Mouse (Mus musculus) brain, embryonic 14.5 days (tissue): ENCODE results near the gene Gabrb1. TPM values are rescaled to one million over a fixed set of nuclear protein-coding genes. Genes with fewer than 3 reads are reported as not detected.

Source experiments
- DNase-seq: peaks from one replicate; pipeline ENCODE4 v3.0.0-alpha.2; 2011; ENCODE audit warnings: low read depth
- CTCF ChIP-seq: fragments of 200-500 bp; IDR thresholded peaks from 2 replicates; pipeline ENCODE4 v1.5.1; 2012; ENCODE audit warnings: inconsistent platforms, mild to moderate bottlenecking, moderate library complexity, borderline replicate concordance; ENCODE audit not compliant: insufficient read depth, insufficient read length; ENCODE audit errors: extremely low read depth
- POLR2A ChIP-seq: fragments of 200-500 bp; IDR thresholded peaks from 2 replicates; pipeline ENCODE4 v1.6.1; 2012; ENCODE audit warnings: mild to moderate bottlenecking, inconsistent platforms, borderline replicate concordance; ENCODE audit not compliant: poor library complexity, insufficient read depth, insufficient read length, severe bottlenecking; ENCODE audit errors: extremely low read depth
- polyA plus RNA-seq: library from polyadenylated mRNA; depleted of rRNA; stranded (reverse); fragments of >200 nt; gene quantifications from 2 replicates; pipeline ENCODE4 v1.2.3, GENCODE M21; 2012

The Gabrb1 gene
- polyA plus RNA-seq, 1 experiment = 4.3 TPM

DNA sequence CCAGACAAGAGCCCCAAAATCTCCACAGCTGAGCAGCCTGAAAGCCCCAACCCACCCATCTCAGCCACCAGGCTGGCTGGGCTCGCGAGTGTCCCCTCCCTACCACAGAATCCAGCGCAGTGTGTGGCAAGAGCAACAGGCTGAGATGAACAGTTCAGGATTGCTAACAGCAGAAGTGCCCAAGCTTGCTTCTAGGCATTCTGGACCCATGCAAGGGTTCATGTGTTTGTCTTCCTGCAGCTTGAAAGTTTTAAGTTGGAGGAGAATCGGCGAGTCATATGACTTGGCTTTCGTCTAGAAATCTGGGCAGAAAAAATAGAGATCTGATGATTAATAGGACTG lies 43.3 kb downstream of the Gabrb1 start:
- DNase-seq = no peak
- no peak for TF ChIP-seq POLR2A
- TF ChIP-seq CTCF = no peak

GRCm38 (mm10) chr5:71732931-71733792 lies 75.2 kb downstream of the Gabrb1 start:
- peak; percentile 80 for DNase-seq
- TF ChIP-seq POLR2A (no peak), CTCF (no peak)

DNA sequence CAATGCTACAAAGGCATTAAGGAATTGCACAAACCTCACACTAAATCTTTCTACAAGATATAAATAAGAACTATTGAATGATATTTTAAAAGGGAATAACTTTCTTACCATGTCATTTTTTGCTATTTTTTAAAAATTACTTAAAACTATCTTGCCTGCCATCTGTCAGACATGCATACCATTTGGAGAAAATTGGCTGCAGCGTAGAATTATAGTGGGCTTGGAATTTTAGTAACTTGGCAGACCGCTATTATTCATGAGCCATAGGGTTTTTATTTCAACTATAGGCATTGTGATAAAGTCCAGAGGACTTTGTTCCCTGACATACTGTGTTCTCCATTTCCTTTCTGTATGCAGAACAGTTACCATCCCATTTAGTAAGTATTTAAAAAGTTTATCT lies 89.5 kb downstream of the Gabrb1 start:
- DNase-seq = no peak
- TF ChIP-seq CTCF = no peak
- TF ChIP-seq POLR2A = no peak

GRCm38 (mm10) chr5:71753966-71754365 lies 96.1 kb downstream of the Gabrb1 start:
- DNase-seq = no peak
- TF ChIP-seq POLR2A (no peak), CTCF (no peak)

DNA sequence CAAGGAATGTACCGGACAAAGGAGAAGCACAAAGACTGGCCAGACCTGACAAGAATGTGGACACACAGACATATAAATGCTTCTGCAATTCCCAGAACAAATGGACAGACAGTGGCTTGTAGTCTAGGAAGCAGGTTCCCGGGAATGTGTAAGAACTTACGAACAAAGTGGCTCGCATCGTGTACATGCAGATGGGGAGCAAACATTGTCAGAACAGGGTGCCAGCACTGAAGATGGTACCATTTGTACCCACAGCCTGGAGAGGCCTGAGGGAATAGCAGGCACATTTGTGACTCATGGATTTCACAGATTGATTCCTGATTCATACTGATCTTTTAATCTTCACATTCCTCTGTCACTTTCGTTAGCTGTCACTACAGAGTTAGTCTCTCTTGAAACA lies 103.2 kb downstream of the Gabrb1 start:
- TF ChIP-seq CTCF (no peak), POLR2A (no peak)
- DNase-seq = no peak

DNA sequence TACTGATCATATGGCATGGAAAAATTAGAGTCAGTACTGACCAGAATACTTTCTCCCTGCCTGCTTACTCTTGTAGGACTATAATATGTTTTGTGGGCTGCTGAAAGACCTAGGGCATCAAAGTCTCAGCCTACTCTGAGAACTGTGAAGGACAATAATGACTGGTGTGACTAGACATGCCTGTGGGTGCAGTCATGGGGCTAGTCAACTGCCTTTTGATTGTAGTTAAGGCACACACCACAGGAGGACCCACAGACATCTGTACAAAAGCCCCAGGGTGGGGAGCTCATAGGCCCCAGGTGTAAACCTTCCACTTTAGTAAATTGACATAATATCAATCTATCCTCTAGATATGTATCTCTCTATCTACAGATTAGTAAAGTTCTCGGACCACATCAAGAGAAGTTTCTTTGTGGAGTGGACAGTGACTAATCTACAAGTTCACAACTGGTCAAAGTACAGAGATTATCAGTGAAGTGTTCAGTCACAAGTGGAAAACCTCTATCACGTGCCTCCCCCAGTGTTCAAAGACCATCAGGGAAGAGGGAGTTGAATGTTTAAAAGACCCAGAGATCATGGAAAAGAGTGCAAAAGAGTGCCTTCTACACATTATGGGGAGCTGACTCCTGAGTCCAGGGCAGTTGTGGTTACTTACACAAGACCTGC lies 123.7 kb downstream of the Gabrb1 start:
- no peak for DNase-seq
- TF ChIP-seq CTCF (no peak), POLR2A (no peak)

DNA sequence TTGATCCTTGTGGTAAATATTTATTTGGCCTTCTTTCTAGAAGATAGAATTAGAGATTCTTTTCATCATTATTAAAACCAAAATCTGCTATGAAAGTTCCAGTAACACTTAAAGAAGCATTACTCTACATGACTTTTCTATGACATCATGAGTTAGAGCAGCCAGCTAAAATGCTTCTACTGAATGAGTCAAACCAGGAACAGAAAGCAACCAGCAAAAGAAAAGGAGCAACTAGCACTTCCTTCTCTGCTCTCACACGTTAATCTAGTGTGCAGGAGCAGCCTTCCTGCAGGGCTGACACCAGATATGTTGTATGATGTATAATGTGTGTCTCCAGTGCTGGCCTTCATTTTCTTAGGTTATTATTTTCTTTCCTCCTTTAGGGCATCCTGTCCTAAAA lies 164.9 kb downstream of the Gabrb1 start:
- TF ChIP-seq POLR2A (no peak), CTCF (no peak)

DNA sequence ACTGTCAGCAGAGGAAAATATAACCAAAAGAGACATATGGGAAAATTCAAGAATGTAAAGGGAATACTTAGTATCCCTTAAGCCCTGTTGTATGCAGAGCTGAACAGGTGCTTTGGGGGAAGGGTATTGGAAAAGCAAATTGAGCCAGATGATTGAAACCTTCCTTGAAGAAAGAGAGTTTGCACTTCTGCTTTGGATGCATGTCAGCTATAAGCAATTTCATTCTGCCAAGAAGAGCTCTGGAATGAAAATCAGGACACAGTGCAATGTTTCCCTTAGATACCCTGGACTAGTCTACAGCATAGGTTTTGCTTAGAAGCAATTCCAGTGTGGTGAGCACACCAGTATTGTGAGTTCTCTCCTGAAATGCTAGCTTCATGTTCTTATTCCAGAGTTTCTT lies 170.4 kb downstream of the Gabrb1 start:
- TF ChIP-seq CTCF (no peak), POLR2A (no peak)
- DNase-seq = peak; percentile 53

More for the DNA sequence above, 164.9 kb downstream of the Gabrb1 start:
- no peak for DNase-seq

GRCm38 (mm10) chr5:71828996-71829395 lies 171.1 kb downstream of the Gabrb1 start:
- peak; percentile 58 for DNase-seq
- TF ChIP-seq CTCF (no peak), POLR2A (no peak)

DNA sequence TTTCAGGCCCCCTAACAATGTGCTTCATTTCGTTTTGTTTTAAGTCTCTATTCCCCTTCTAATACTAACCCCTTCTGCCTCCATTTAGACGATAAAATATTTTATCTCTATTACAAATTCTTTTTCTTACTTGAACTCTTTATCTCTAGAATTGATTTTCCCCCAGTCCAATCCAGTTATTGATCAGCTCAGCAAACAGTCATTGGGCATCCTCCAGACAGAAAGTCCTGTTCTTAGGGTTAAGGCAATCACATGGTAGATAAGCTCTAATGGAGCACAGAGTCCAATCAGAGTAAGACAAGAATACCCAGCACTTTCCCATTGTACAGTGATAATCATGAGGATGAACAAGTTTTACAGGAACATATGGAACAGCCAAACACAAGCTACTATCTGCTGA lies 172.4 kb downstream of the Gabrb1 start:
- TF ChIP-seq CTCF = no peak
- no peak for TF ChIP-seq POLR2A
- no peak for DNase-seq

GRCm38 (mm10) chr5:71842241-71842640 lies 184.3 kb downstream of the Gabrb1 start:
- TF ChIP-seq POLR2A (no peak), CTCF (no peak)
- DNase-seq = peak; percentile 21

DNA sequence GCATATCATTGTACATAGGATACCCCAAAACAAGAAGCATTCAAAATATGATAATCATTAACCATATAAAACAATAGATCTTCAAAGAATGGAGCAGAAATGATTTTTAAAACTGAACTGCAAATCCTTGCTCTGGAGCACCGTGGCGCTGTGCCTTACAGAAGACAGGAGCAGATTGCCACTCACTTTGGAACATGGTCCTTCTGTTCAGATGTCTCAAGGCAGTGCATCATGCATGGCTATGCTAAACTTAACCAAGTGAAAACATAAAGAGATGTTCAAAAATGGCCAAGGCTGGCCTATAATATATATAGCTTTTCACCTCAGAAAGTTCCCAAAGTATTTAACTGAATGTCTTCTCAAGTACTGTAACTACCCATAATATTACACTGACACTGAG lies 240.3 kb downstream of the Gabrb1 start:
- DNase-seq = no peak
- TF ChIP-seq POLR2A (no peak), CTCF (no peak)

DNA sequence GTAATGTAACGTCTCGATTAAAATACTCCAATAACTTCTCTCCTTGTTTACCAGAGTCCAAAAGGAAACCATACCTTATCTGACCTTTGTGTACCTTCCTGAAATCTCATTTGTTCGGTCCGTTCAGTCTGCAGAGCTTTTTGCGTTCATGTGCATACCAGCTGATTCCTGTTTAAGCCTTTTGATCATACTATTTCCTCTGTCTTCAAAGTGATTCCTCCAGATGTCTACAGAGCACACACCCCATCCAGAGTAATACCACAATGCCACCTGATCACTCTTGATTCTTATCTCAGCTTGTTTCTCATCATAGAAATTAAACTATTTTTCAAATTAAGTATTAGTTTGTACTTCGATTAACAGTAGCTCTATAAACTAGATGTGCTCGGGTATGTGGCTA lies 245.5 kb downstream of the Gabrb1 start:
- no peak for DNase-seq
- TF ChIP-seq CTCF (no peak), POLR2A (no peak)

DNA sequence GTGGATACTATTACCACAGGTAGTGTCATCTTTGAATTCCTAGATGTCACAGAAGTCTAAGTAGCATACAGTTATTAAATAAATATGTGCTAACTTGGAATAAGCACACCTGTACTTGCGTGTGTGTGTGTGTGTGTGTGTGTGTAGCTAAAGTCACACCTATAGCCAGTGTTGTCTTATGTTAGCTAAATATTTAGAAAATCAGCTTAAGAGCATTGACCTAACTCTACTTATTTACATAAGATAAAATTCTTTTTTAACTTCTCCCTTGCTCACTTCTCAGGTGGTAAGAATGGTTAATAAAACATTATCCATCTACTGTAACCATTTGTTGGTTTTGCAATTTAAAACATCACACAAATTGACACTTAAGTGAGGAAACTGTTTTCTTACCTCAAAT lies 256.1 kb downstream of the Gabrb1 start:
- DNase-seq = no peak
- TF ChIP-seq CTCF (no peak), POLR2A (no peak)
